Mouse (Mus musculus) stomach, embryonic 16.5 days (tissue): ENCODE results near the gene Atxn10. TPM values are rescaled to one million over a fixed set of nuclear protein-coding genes. Genes with fewer than 3 reads are reported as not detected.

Source experiments
- polyA plus RNA-seq: library from polyadenylated mRNA; unstranded; fragments of >200 nt; fragmentation: Nextera tagmentation; extraction: Ambion mirVana; gene quantifications from 2 replicates; pipeline ENCODE4 v1.2.1, GENCODE M21; 2015

The Atxn10 gene
- polyA plus RNA-seq, 1 experiment from 2014 or later, result 215 TPM

Other genes with a start within 250 kb of the Atxn10 start
- gene Smc1b, start 204.3 kb upstream of the Atxn10 start, polyA plus RNA-seq, result 0.12 and 0.17 TPM in 2 replicates
- gene Ribc2, start 204.2 kb upstream of the Atxn10 start, polyA plus RNA-seq, result 0.31 and 0.34 TPM in 2 replicates
- 236 and 299 TPM in 2 replicates for gene Fbln1, start 130.3 kb upstream of the Atxn10 start, polyA plus RNA-seq
- not detected in 2 replicates for gene 7530416G11Rik, start 167.0 kb downstream of the Atxn10 start, polyA plus RNA-seq
- 3.4 and 4.8 TPM in 2 replicates for gene Wnt7b, start 246.2 kb downstream of the Atxn10 start, polyA plus RNA-seq